Mouse (Mus musculus): ENCODE results near the gene Zfp128. TPM values are rescaled to one million over a fixed set of nuclear protein-coding genes. Genes with fewer than 3 reads are reported as not detected.
"Not testable (repeated sequence)": the region's sequence is repeated elsewhere in the genome, so short reads cannot be mapped to it uniquely, and the experiment has no call there.

The Zfp128 gene
- polyA plus RNA-seq, 1 experiment from 2014 or later: 1.5 TPM

DNA sequence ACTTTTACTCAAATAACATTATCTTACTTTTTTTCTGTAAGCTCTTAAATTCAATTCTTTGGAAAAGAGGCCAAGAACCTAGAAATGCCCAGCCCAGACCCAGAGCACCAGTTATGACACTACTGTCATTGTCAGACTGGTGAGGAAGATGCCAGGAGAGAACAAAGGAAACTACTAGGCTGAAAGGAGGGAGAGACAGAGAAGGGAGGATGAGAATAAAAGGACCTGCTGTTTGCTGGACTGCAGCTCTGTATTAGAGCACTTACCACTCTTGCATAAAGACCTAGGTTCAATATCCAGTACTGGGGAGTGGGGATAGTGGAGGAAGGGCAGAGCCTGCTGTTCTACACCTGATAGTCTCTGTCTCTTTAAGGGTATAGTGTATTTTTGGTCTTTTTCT lies 941 bp upstream of the Zfp128 start:
- no peak overlapping the region for H3K4me2 ChIP-seq (replicated peaks; ENCODE audit: low read depth)
- no peak overlapping the region for H3K4me3 ChIP-seq (ENCODE audit: low read depth, low read length)
- H3K4me1 ChIP-seq (replicated peaks; ENCODE audit: control insufficient read depth, insufficient read depth): peaks cover 4% of the 10 kb centered on the region
- TF ChIP-seq CTCF (IDR thresholded peaks at IDR 0.05; ENCODE audit: low read depth): no peak
- TF ChIP-seq EP300 (optimal IDR thresholded peaks at IDR 0.05): no peak
- H3K36me3 ChIP-seq (ENCODE audit: control insufficient read depth, insufficient read depth, low read length): peaks cover 2% of the 10 kb centered on the region; the same call in 1 of the 2 replicates
- DNase-seq (ENCODE audit: low spot score): no peak
- ATAC-seq (ENCODE audit: low FRiP score, low TSS enrichment): no peak
- H3K27ac ChIP-seq (replicated peaks): no peak overlapping the region
- H3K27me3 ChIP-seq (ENCODE audit: control insufficient read depth, insufficient read depth, low read length): no peaks in the 10 kb centered on the region
- no peak overlapping the region for H3K9ac ChIP-seq (ENCODE audit: low read length)
- no peaks in the 10 kb centered on the region for H3K9me3 ChIP-seq (ENCODE audit: control insufficient read depth, low read length)

DNA sequence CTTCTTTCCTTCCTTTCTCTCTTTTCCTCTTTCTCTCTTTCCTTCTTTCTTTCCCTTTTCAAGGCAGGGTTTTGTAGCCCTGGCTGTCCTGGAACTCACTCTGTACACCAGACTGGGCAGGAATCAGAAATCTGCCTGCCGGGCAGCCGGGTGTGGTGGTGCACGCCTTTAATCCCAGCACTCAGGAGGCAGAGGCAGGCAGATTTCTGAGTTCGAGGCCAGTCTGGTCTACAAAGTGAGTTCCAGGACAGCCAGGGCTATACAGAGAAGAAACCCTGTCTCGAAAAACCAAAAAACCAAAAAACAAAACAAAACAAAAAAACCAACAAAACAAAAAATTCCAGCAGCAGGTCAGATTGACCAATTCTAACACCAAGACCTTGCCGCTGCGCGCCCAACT lies 480 bp upstream of the Zfp128 start:
- H3K9me3 ChIP-seq (ENCODE audit: control insufficient read depth, low read length); DNase-seq (ENCODE audit: low spot score); H3K9ac ChIP-seq (ENCODE audit: low read length); H3K27me3 ChIP-seq (ENCODE audit: control insufficient read depth, insufficient read depth, low read length); H3K27ac ChIP-seq (replicated peaks); H3K36me3 ChIP-seq (ENCODE audit: control insufficient read depth, insufficient read depth, low read length); ATAC-seq (ENCODE audit: low FRiP score, low TSS enrichment); H3K4me1 ChIP-seq (replicated peaks; ENCODE audit: control insufficient read depth, insufficient read depth): not testable (repeated sequence)
- H3K4me2 ChIP-seq (replicated peaks; ENCODE audit: low read depth): peak overlapping the region; percentile 82
- 51% methylated on average over 8 of the region's 8 CpGs for WGBS
- H3K4me3 ChIP-seq (ENCODE audit: low read depth, low read length): peak overlapping the region; percentile 74

DNA sequence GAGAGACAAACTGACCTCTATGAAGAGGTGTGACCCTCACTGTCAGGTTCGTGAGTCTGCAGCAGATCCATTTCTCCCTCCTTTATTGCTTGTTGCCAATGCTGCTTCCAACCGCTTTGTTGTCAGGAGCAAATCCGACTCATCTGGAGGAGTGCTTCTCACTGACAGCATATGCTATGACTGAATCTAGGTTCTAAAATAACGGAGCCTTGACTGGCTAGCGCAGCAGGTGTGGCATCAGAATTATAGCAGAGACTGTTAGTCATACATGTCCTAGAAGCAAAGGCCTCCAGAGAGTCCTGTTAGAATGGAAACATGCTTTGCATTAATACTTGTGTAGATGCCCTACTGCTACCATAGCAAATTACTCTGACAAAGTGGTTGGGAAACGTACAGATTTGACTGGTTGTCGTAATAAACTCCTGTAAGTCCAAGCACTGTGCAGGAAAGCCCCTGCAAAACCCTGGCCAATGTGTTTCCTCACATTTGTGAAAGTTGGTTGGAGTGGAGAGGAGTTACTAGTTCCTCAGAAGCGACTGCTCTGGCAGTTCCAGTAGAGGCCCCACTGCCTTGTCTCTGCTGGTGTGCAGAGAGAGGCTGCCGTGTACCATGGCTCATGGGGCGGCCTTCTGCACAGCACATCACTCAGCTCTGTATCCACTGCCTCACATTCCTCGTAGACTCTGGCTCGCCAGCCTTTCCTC lies 5.7 kb downstream of the Zfp128 start:
- H3K4me3 ChIP-seq (ENCODE audit: low read depth, low read length): no peak overlapping the region
- H3K36me3 ChIP-seq (ENCODE audit: control insufficient read depth, insufficient read depth, low read length): peaks cover 17% of the 10 kb centered on the region; the same call in 1 of the 2 replicates
- H3K4me1 ChIP-seq (replicated peaks; ENCODE audit: control insufficient read depth, insufficient read depth): no peaks in the 10 kb centered on the region; the same call in none of the 2 replicates
- TF ChIP-seq CTCF (IDR thresholded peaks at IDR 0.05; ENCODE audit: low read depth) (no peak), EP300 (optimal IDR thresholded peaks at IDR 0.05) (no peak)
- no peak for DNase-seq (ENCODE audit: low spot score)
- ATAC-seq (ENCODE audit: low FRiP score, low TSS enrichment): no peak
- 90% methylated on average over 12 of the region's 12 CpGs for WGBS
- no peaks in the 10 kb centered on the region for H3K27me3 ChIP-seq (ENCODE audit: control insufficient read depth, insufficient read depth, low read length)
- no peak overlapping the region for H3K4me2 ChIP-seq (replicated peaks; ENCODE audit: low read depth)
- H3K9ac ChIP-seq (ENCODE audit: low read length): no peak overlapping the region
- no peaks in the 10 kb centered on the region for H3K9me3 ChIP-seq (ENCODE audit: control insufficient read depth, low read length)
- no peak overlapping the region for H3K27ac ChIP-seq (replicated peaks)

DNA sequence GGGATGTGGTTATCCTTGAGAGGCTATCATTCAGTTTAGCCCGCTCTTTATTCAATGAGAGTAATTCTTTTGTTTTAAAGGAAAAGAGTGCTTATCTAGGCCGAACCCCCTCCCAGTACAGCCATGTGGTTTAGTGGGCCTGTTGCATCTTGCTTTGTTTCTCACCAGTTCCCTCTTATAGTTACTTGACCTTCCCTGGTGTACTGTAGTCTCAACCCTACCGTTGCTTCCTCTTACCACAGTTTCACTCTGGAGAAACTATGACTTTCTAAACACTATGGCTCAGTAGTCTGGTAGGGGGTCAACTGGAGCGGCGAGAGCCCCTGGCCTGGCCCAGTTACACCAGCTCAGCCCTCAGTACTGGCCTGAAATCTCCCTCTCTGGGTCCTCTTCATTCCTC lies 6.6 kb downstream of the Zfp128 start:
- 93% methylated on average over 5 of the region's 5 CpGs for WGBS
- H3K27me3 ChIP-seq (ENCODE audit: control insufficient read depth, insufficient read depth, low read length): no peaks in the 10 kb centered on the region
- no peak overlapping the region for H3K4me2 ChIP-seq (replicated peaks; ENCODE audit: low read depth)
- TF ChIP-seq CTCF (IDR thresholded peaks at IDR 0.05; ENCODE audit: low read depth) (no peak), EP300 (optimal IDR thresholded peaks at IDR 0.05) (no peak)
- ATAC-seq (ENCODE audit: low FRiP score, low TSS enrichment) (no peak), DNase-seq (ENCODE audit: low spot score) (no peak)
- no peak overlapping the region for H3K27ac ChIP-seq (replicated peaks)
- H3K36me3 ChIP-seq (ENCODE audit: control insufficient read depth, insufficient read depth, low read length): peaks cover 17% of the 10 kb centered on the region; the same call in 1 of the 2 replicates
- no peak overlapping the region for H3K4me3 ChIP-seq (ENCODE audit: low read depth, low read length)
- no peaks in the 10 kb centered on the region for H3K9me3 ChIP-seq (ENCODE audit: control insufficient read depth, low read length)
- no peak overlapping the region for H3K9ac ChIP-seq (ENCODE audit: low read length)
- H3K4me1 ChIP-seq (replicated peaks; ENCODE audit: control insufficient read depth, insufficient read depth): no peaks in the 10 kb centered on the region

DNA sequence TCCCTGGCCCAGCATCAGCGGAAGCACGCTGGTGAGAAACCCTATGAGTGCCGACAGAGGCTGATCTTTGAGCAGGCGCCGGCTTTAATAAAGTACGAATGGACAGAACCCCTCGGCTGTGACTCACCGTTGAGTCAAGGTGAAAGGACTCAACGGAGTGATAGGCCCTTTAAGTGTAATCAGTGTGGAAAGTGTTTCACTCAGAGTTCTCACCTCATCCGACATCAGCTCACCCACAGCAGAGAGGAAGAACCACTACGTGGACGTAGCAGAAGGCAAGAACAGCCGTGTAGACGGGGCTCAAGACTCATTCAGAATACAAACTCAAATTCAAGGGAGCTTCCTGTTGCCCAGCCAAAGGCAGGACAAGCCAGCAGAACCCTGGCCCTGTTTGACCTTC lies 10.0 kb downstream of the Zfp128 start:
- H3K36me3 ChIP-seq (ENCODE audit: control insufficient read depth, insufficient read depth, low read length): peaks cover 11% of the 10 kb centered on the region; the same call in 1 of the 2 replicates

DNA sequence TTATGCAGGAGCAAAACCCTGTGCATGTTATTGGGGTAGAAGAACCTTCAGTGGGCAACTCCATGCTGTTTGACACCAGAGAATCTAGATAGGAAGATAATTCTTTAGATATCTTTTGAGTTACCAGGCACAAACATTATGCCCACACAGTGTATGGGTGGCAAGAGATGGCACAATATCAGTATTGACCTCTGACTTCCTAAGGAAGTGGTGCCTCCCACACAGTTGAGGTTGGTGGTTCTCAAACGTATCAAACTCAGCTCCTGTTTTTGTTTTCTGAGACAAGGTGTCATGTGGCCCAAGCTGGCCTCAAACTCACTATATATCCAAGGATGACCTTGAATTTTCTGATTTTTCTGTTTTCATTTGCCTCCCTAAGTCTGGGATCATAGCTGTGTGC lies 10.4 kb downstream of the Zfp128 start:
- H3K4me3 ChIP-seq (ENCODE audit: low read depth, low read length): no peak overlapping the region
- TF ChIP-seq EP300 (optimal IDR thresholded peaks at IDR 0.05) (no peak), CTCF (IDR thresholded peaks at IDR 0.05; ENCODE audit: low read depth) (no peak)
- ATAC-seq (ENCODE audit: low FRiP score, low TSS enrichment): no peak

More for the DNA sequence above, 10.0 kb downstream of the Zfp128 start:
- H3K4me2 ChIP-seq (replicated peaks; ENCODE audit: low read depth): no peak overlapping the region
- DNase-seq (ENCODE audit: low spot score) (no peak), ATAC-seq (ENCODE audit: low FRiP score, low TSS enrichment) (no peak)
- H3K27ac ChIP-seq (replicated peaks): no peak overlapping the region
- no peak for TF ChIP-seq EP300 (optimal IDR thresholded peaks at IDR 0.05)
- TF ChIP-seq CTCF (IDR thresholded peaks at IDR 0.05; ENCODE audit: low read depth): no peak
- no peak overlapping the region for H3K9ac ChIP-seq (ENCODE audit: low read length)
- no peaks in the 10 kb centered on the region for H3K9me3 ChIP-seq (ENCODE audit: control insufficient read depth, low read length)
- no peak overlapping the region for H3K4me3 ChIP-seq (ENCODE audit: low read depth, low read length)
- H3K4me1 ChIP-seq (replicated peaks; ENCODE audit: control insufficient read depth, insufficient read depth): no peaks in the 10 kb centered on the region
- no peaks in the 10 kb centered on the region for H3K27me3 ChIP-seq (ENCODE audit: control insufficient read depth, insufficient read depth, low read length)
- WGBS: 91% methylated on average over 14 of the region's 14 CpGs

More for the DNA sequence above, 10.4 kb downstream of the Zfp128 start:
- Histone ChIP-seq H3K9me3 (ENCODE audit: control insufficient read depth, low read length) (no peaks in the 10 kb centered on the region), H3K36me3 (ENCODE audit: control insufficient read depth, insufficient read depth, low read length) (peaks cover 11% of the 10 kb centered on the region; the same call in 1 of the 2 replicates), H3K9ac (ENCODE audit: low read length) (no peak overlapping the region), H3K27me3 (ENCODE audit: control insufficient read depth, insufficient read depth, low read length) (no peaks in the 10 kb centered on the region), H3K27ac (replicated peaks) (no peak overlapping the region), H3K4me2 (replicated peaks; ENCODE audit: low read depth) (no peak overlapping the region), H3K4me1 (replicated peaks; ENCODE audit: control insufficient read depth, insufficient read depth) (no peaks in the 10 kb centered on the region)
- 76% methylated on average over 1 of the region's 1 CpGs for WGBS
- DNase-seq (ENCODE audit: low spot score): no peak

All from stomach, postnatal 0 days (tissue).